Mouse (Mus musculus): ENCODE data around the gene Gpatch4. TPM values are rescaled to one million over a fixed set of nuclear protein-coding genes. Genes with fewer than 3 reads are reported as not detected.

Gpatch4 gene
- 19.1 TPM for total RNA-seq (2023)

DNA sequence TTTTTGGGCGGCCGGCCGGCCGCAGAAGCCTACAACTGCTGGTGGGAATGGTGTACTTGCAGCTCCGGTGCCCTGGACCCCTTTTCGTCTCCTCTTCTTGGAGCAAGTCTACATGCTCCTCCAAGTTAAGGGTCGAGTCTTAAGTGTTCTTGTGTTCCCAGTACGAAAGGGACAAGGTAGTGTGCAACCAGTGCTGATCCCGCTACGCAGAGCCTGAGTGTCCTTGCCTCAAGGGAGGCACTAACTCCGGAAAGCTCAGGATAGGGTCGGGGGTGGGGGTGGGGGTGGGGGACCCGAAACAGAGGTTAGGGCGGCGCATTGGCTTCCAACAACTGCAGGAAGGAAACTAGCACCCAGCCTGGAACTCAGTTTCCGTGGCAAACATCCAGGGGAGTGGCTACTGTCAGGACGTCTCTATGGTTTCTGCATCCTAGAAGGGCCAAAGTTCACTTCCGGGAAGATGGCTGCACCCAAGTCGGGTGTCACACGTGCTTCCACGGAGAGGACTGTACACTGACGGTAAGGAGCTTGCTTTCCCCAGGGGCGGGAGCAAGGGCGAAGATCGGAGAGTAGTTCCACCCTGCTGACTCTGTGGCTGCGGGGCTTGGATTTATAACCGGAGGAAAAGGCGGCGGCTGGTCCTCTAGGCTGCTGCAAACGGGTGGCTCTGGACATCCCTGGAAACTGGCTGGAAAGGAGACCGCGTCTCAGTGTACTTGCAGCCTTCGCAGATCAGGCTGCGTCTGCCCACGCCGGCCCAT, at the start of gene Gpatch4:
TSS of gene Gpatch4 (plus strand) at position 448 of the 761 bp plus-strand sequence.

DNA sequence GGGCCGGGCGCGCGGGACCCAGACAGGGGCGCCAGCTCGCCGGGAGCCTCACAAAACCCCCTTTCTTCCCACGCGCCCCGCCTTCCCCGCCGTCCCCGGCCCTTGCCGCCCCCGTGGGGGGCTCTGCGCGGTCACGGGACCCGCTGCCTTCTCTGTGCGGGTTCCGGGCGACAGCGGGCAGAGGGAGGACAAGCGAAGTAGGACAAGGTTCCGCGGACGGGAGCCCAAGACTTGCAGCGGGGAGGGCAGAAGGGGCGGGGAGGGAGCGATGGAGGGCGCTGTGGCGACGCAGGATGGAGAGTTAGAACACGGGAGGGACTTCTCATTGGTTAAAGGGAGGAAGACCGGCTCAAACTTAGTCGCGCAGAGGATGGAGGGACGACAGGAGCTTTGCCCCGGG, 42.7 kb upstream of the Gpatch4 start, which contains the start of gene Bcan:
TSS of gene Bcan (minus strand) at position 50 of the 400 bp plus-strand sequence.

DNA sequence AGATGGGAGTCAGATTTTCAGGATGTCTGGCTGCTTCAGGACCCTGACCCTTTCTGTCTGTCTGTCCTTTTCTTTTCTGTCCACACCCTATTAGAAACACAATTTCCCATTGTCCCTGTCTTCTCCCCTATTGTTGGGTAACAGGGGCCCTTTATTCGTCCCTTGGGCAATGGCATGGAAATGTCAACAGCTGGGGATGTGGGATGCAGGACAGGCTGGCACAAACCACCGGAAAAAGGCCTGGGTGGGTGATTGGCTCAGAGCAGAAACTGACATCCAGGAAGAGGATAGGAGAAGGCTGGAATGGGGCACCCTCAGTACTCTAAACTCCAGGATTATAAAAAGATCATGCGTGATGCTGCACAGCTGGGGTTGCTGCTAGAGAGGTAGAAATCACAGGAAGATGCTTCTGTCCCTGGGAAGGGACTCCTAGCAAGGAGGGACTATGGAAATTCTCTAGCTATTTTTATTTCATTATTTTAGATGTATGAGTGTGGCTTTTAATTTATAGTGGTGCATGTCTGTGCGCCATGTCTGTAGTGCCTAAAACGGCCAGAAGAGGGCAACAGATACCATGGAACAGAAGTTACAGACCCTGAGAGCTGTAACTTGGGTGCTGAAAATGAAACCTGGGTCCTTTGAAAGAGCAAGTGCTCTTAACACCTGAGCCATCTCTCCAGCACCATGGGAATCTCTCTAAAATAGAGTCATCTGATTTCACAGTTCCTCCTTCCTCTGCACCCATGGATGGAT, 15.3 kb upstream of the Gpatch4 start, which contains the start of gene Hapln2:
TSS of gene Hapln2 (minus strand) at position 150 of the 753 bp plus-strand sequence.

DNA sequence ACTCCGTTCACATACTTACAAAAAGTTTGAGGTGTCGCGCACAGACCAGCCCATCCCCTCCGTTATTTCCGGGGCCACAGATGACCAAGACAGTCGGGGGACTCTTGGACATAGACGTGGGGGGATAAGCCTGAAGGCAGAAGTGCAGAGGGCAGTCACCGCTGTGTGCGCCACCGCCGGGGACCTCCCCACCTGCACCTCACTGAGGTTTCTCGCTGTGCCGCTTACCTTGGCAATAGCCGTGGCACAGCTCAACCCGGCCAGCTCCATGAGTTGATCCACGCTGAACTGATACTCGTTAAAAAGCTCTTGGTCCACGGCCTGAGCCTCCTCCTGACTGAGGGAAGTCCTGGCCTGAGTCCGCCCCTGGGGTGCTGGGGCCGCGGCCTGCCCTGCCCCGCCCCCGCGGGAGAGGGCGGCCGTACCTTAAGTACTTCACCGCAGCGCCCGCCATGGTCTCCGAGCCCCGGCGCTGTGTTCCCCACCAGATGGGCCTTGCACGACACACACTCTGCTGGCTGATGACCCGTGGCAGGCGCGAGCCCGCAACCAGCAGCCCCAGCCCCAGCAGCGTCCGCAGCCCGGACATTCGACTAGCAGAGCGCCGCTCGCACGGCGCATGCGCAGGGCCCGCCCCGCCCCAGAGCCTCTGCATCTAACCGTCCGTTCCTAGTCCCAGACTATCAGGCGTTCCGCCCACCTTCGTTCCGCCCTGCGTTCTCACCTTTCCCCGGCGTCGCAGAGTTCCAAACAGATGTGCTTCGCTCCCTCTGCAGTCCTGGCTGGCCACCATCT, 15.2 kb downstream of the Gpatch4 start, which contains the start of gene Naxe:
TSS of gene Naxe (minus strand) at position 594 of the 795 bp plus-strand sequence.

DNA sequence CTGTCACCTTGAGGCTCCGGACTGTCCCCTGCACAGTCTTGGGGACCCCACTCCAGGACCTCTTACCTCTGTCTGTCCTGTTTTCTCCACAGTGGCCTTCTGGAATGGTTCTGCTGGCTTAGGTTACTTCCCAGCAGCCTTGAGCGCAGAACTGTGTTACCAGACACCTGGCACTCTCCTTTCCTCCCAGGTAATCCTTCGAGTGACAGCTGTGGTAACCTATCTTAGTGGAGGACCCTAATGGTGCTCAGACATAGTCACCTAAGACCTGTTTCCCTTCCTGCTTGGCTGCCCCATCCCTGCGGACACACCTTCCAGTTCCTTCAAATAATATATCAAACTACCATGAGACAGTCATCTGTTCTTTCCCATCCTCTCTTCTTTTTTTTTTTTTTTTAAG, 35.3 kb downstream of the Gpatch4 start, which contains the start of gene Ttc24:
TSS of gene Ttc24 (minus strand) at position 101 of the 400 bp plus-strand sequence.

DNA sequence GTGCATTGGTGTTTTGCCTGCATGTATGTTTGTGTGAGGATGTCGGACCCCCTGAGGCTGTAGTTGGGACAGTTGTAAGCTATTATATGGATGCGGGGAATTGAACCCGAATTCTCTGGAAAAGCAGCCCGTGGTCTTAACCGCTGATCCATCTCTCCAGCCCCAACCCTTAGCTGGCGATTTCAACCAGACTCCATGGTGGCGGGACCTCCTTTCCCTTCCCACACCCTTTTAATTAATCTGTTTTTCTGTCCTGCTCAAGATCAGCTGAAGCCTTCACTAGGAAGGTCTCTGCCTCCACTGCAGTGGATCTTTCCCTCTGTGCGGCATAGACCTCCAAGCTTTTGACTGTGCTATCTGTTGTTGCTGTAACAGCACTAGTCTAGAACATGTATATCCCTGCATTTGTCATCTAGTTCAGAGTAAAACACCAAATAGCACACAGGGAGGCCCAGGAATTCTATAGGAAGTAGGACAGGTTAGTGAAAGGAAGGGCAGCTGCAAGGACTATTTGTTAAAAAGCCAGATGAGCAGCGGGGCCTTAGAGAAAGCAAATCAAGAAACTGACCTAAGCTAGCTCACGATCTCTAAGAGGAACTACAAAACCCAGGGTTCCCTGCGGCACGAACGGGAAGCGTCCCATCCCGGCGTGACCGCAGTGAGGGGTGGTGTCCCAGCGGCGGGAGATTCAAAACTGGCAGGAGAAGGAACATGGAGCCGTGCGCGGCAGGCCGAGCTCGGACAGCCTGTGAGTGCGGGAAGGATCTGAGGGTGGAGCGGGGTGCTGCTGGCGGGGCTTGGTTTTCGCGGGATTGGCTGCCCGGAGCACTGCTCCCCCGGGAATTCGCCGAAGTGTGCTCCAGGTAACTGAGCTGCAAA, 38.7 kb downstream of the Gpatch4 start, which contains the start of gene Iqgap3:
TSS of gene Iqgap3 (plus strand) at position 627 of the 879 bp plus-strand sequence.

Other genes starting within 250 kb of the Gpatch4 start
- not detected for gene Ntrk1, start 247.9 kb upstream of the Gpatch4 start, total RNA-seq (2023)
- not detected for gene Insrr, start 246.2 kb upstream of the Gpatch4 start, total RNA-seq (2023)
- 23.8 TPM for gene Pear1, start 218.8 kb upstream of the Gpatch4 start, total RNA-seq (2023)
- gene Sh2d2a, start 196.4 kb upstream of the Gpatch4 start, total RNA-seq (2023): 400 TPM
- 64.7 TPM for gene Prcc, start 157.5 kb upstream of the Gpatch4 start, total RNA-seq (2023)
- 75.2 TPM for gene Hdgf, start 136.8 kb upstream of the Gpatch4 start, total RNA-seq (2023)
- 142 TPM for gene Mrpl24, start 123.6 kb upstream of the Gpatch4 start, total RNA-seq (2023)
- gene Isg20l2, start 112.8 kb upstream of the Gpatch4 start, total RNA-seq (2023): 65.7 TPM
- 28.8 TPM for gene Rrnad1, start 112.4 kb upstream of the Gpatch4 start, total RNA-seq (2023)
- not detected for gene Crabp2, start 94.4 kb upstream of the Gpatch4 start, total RNA-seq (2023)
- gene Nes, start 72.0 kb upstream of the Gpatch4 start, total RNA-seq (2023): 0.59 TPM
- gene Bcan, start 42.9 kb upstream of the Gpatch4 start, total RNA-seq (2023): not detected
- gene Hapln2, start 15.5 kb upstream of the Gpatch4 start, total RNA-seq (2023): not detected
- 23.4 TPM for gene Naxe, start 15.4 kb downstream of the Gpatch4 start, total RNA-seq (2023)
- gene Ttc24, start 35.2 kb downstream of the Gpatch4 start, total RNA-seq (2023): not detected
- 0.44 TPM for gene Iqgap3, start 38.9 kb downstream of the Gpatch4 start, total RNA-seq (2023)
- gene Mef2d, start 99.3 kb downstream of the Gpatch4 start, total RNA-seq (2023): 452 TPM
- gene Rhbg, start 211.6 kb downstream of the Gpatch4 start, total RNA-seq (2023): not detected
- gene Gm38392, start 244.1 kb downstream of the Gpatch4 start, total RNA-seq (2023): not detected